Mouse (Mus musculus): ENCODE data around the gene Anxa1. TPM values are rescaled to one million over a fixed set of nuclear protein-coding genes. Genes with fewer than 3 reads are reported as not detected.

Anxa1 gene
- total RNA-seq, 2 experiments from 2014 or later = 1.4 to 2.5 TPM

GRCm38 (mm10) chr19:20381207-20381752, 9.5 kb downstream of the Anxa1 start:
- DNase-seq (ENCODE audit: low spot score in 2 of 2) = no peak

GRCm38 (mm10) chr19:20370175-20370574, 20.6 kb downstream of the Anxa1 start:
- DNase-seq (ENCODE audit: low spot score in 2 of 2) = no peak

- DNase-seq (ENCODE audit: low spot score in 2 of 2) = no peak
Observed at GRCm38 (mm10) chr19:20366571-20366970, 24.2 kb downstream of the Anxa1 start.

- no peak for DNase-seq (ENCODE audit: low spot score in 2 of 2)
Observed at GRCm38 (mm10) chr19:20366010-20366409, 24.7 kb downstream of the Anxa1 start.

GRCm38 (mm10) chr19:20365364-20365763, 25.4 kb downstream of the Anxa1 start:
- DNase-seq (ENCODE audit: low spot score in 2 of 2) = no peak

- DNase-seq (ENCODE audit: low spot score in 2 of 2) = no peak
Observed at GRCm38 (mm10) chr19:20364931-20365330, 25.8 kb downstream of the Anxa1 start.

- no peak for DNase-seq (ENCODE audit: low spot score in 2 of 2)
Observed at GRCm38 (mm10) chr19:20363221-20363620, 27.5 kb downstream of the Anxa1 start.

- no peak for DNase-seq (ENCODE audit: low spot score in 2 of 2)
Observed at GRCm38 (mm10) chr19:20361917-20362577, 28.7 kb downstream of the Anxa1 start.

- DNase-seq (ENCODE audit: low spot score in 2 of 2) = no peak
Observed at GRCm38 (mm10) chr19:20358679-20359078, 32.1 kb downstream of the Anxa1 start.

- peak; percentile 45 to 86 for DNase-seq (ENCODE audit: low spot score in 2 of 2)
Observed at GRCm38 (mm10) chr19:20345317-20345917, 45.3 kb downstream of the Anxa1 start.

- DNase-seq (ENCODE audit: low spot score in 2 of 2) = peak; percentile 36 to 77
Observed at GRCm38 (mm10) chr19:20344511-20345316, 46.0 kb downstream of the Anxa1 start.

- DNase-seq (ENCODE audit: low spot score in 2 of 2) = no peak
Observed at GRCm38 (mm10) chr19:20344052-20344451, 46.7 kb downstream of the Anxa1 start.

Other genes with a start within 250 kb of the Anxa1 start
- gene Aldh1a1, start 101.8 kb upstream of the Anxa1 start, total RNA-seq (2021) = 10 to 100 TPM; 43.8 TPM